Mouse (Mus musculus) megakaryocyte, embryonic 14.5 days (primary cell): Measurements from ENCODE around the gene Fam229b.

Experiments
- FLI1 ChIP-seq: IDR thresholded peaks from 2 replicates; pipeline ENCODE4 v1.6.1; 2012; ENCODE audit warnings: low read length, inconsistent platforms, mixed read lengths
- GATA1 ChIP-seq: IDR thresholded peaks from 3 replicates; pipeline ENCODE4 v1.6.1; 2012; ENCODE audit warnings: mixed read lengths, low read length, inconsistent platforms, borderline replicate concordance

- TF ChIP-seq FLI1 (no peak), GATA1 (no peak)
These were observed 23.6 kb upstream of the Fam229b start for GRCm38 (mm10) chr10:39157321-39157720.
